Mouse (Mus musculus): ENCODE results near the gene Ensa. TPM values are rescaled to one million over a fixed set of nuclear protein-coding genes. Genes with fewer than 3 reads are reported as not detected.
A peak's percentile ranks its signal among the peaks of the same experiment; 100 is the strongest.

The Ensa gene
- polyA plus RNA-seq, 1 experiment from 2014 or later, result 53.8 TPM

GRCm38 (mm10) chr3:95674812-95675211 lies 50.0 kb downstream of the Ensa start:
- 3% methylated on average over 6 of the region's 6 CpGs for WGBS
- no peak for TF ChIP-seq CTCF (IDR thresholded peaks at IDR 0.05; ENCODE audit: low read depth)
- H3K27me3 ChIP-seq (ENCODE audit: insufficient read depth, low read length), result no peaks in the 10 kb centered on the region
- H3K36me3 ChIP-seq (ENCODE audit: insufficient read depth, low read length), result 0 out of 2 replicates have a peak, but pooled peaks cover 9% of the 10 kb centered on the region
- ATAC-seq (replicated peaks; ENCODE audit: low FRiP score, low read depth), result peak; percentile 16; the same call in 1 of the 2 replicates
- peak; percentile 60 for DNase-seq (ENCODE audit: low spot score)
- H3K27ac ChIP-seq, result peak overlapping the region; percentile 97
- peak overlapping the region; percentile 19; the same call in 1 of the 2 replicates for H3K9ac ChIP-seq (ENCODE audit: low read depth, low read length)
- H3K4me3 ChIP-seq (replicated peaks; ENCODE audit: low read depth, low read length), result no peak overlapping the region
- H3K4me2 ChIP-seq (ENCODE audit: low read length), result peak overlapping the region; percentile 37; the same call in 1 of the 2 replicates
- peaks cover 45% of the 10 kb centered on the region for H3K4me1 ChIP-seq (replicated peaks; ENCODE audit: insufficient read depth, low read length)
- no peaks in the 10 kb centered on the region for H3K9me3 ChIP-seq (replicated peaks; ENCODE audit: low read length)

GRCm38 (mm10) chr3:95675301-95676092 lies 50.7 kb downstream of the Ensa start:
- 13% methylated on average over 8 of the region's 8 CpGs for WGBS

GRCm38 (mm10) chr3:95676745-95677419 lies 52.1 kb downstream of the Ensa start:
- Histone ChIP-seq H3K9me3 (replicated peaks; ENCODE audit: low read length) (no peaks in the 10 kb centered on the region), H3K9ac (ENCODE audit: low read depth, low read length) (no peak overlapping the region), H3K27me3 (ENCODE audit: insufficient read depth, low read length) (no peaks in the 10 kb centered on the region), H3K27ac (peak overlapping the region; percentile 97), H3K4me1 (replicated peaks; ENCODE audit: insufficient read depth, low read length) (peaks cover 51% of the 10 kb centered on the region), H3K4me2 (ENCODE audit: low read length) (no peak overlapping the region), H3K36me3 (ENCODE audit: insufficient read depth, low read length) (0 out of 2 replicates have a peak, but pooled peaks cover 9% of the 10 kb centered on the region), H3K4me3 (replicated peaks; ENCODE audit: low read depth, low read length) (no peak overlapping the region)
- ATAC-seq (replicated peaks; ENCODE audit: low FRiP score, low read depth) (0 out of 2 replicates have a peak, but pooled peaks have one; percentile 4), DNase-seq (ENCODE audit: low spot score) (peak; percentile 78)
- TF ChIP-seq CTCF (IDR thresholded peaks at IDR 0.05; ENCODE audit: low read depth), result peak; percentile 91
- 68% methylated on average over 15 of the region's 15 CpGs for WGBS

More at GRCm38 (mm10) chr3:95675301-95676092, 50.7 kb downstream of the Ensa start:
- Histone ChIP-seq H3K9me3 (replicated peaks; ENCODE audit: low read length) (no peaks in the 10 kb centered on the region), H3K27me3 (ENCODE audit: insufficient read depth, low read length) (no peaks in the 10 kb centered on the region), H3K4me1 (replicated peaks; ENCODE audit: insufficient read depth, low read length) (peaks cover 45% of the 10 kb centered on the region), H3K4me3 (replicated peaks; ENCODE audit: low read depth, low read length) (no peak overlapping the region), H3K9ac (ENCODE audit: low read depth, low read length) (peak overlapping the region; percentile 19; the same call in 1 of the 2 replicates), H3K36me3 (ENCODE audit: insufficient read depth, low read length) (0 out of 2 replicates have a peak, but pooled peaks cover 9% of the 10 kb centered on the region), H3K4me2 (ENCODE audit: low read length) (peak overlapping the region; percentile 37; the same call in 1 of the 2 replicates), H3K27ac (peak overlapping the region; percentile 97)
- DNase-seq (ENCODE audit: low spot score) (peak; percentile 95), ATAC-seq (replicated peaks; ENCODE audit: low FRiP score, low read depth) (peak; percentile 54)
- peak; percentile 89 for TF ChIP-seq CTCF (IDR thresholded peaks at IDR 0.05; ENCODE audit: low read depth)

GRCm38 (mm10) chr3:95677420-95678090 lies 52.8 kb downstream of the Ensa start:
- H3K4me1 ChIP-seq (replicated peaks; ENCODE audit: insufficient read depth, low read length), result peaks cover 45% of the 10 kb centered on the region
- 0 out of 2 replicates have a peak, but pooled peaks cover 9% of the 10 kb centered on the region for H3K36me3 ChIP-seq (ENCODE audit: insufficient read depth, low read length)
- no peak overlapping the region for H3K9ac ChIP-seq (ENCODE audit: low read depth, low read length)
- no peak overlapping the region for H3K27ac ChIP-seq
- no peaks in the 10 kb centered on the region for H3K27me3 ChIP-seq (ENCODE audit: insufficient read depth, low read length)
- H3K9me3 ChIP-seq (replicated peaks; ENCODE audit: low read length), result no peaks in the 10 kb centered on the region
- no peak for TF ChIP-seq CTCF (IDR thresholded peaks at IDR 0.05; ENCODE audit: low read depth)
- H3K4me3 ChIP-seq (replicated peaks; ENCODE audit: low read depth, low read length), result no peak overlapping the region
- WGBS, result 72% methylated on average over 19 of the region's 19 CpGs
- ATAC-seq (replicated peaks; ENCODE audit: low FRiP score, low read depth), result no peak
- no peak for DNase-seq (ENCODE audit: low spot score)
- H3K4me2 ChIP-seq (ENCODE audit: low read length), result no peak overlapping the region

GRCm38 (mm10) chr3:95679551-95679950 lies 54.8 kb downstream of the Ensa start:
- WGBS, result 89% methylated on average over 8 of the region's 8 CpGs
- Histone ChIP-seq H3K9me3 (replicated peaks; ENCODE audit: low read length) (no peaks in the 10 kb centered on the region), H3K27me3 (ENCODE audit: insufficient read depth, low read length) (no peaks in the 10 kb centered on the region), H3K4me2 (ENCODE audit: low read length) (no peak overlapping the region), H3K27ac (no peak overlapping the region), H3K4me1 (replicated peaks; ENCODE audit: insufficient read depth, low read length) (peaks cover 26% of the 10 kb centered on the region), H3K36me3 (ENCODE audit: insufficient read depth, low read length) (0 out of 2 replicates have a peak, but pooled peaks cover 9% of the 10 kb centered on the region), H3K4me3 (replicated peaks; ENCODE audit: low read depth, low read length) (no peak overlapping the region), H3K9ac (ENCODE audit: low read depth, low read length) (no peak overlapping the region)
- TF ChIP-seq CTCF (IDR thresholded peaks at IDR 0.05; ENCODE audit: low read depth), result no peak
- ATAC-seq (replicated peaks; ENCODE audit: low FRiP score, low read depth) (no peak), DNase-seq (ENCODE audit: low spot score) (no peak)

GRCm38 (mm10) chr3:95680673-95681072 lies 55.9 kb downstream of the Ensa start:
- Histone ChIP-seq H3K36me3 (ENCODE audit: insufficient read depth, low read length) (0 out of 2 replicates have a peak, but pooled peaks cover 9% of the 10 kb centered on the region), H3K9ac (ENCODE audit: low read depth, low read length) (no peak overlapping the region), H3K4me1 (replicated peaks; ENCODE audit: insufficient read depth, low read length) (peaks cover 24% of the 10 kb centered on the region), H3K27me3 (ENCODE audit: insufficient read depth, low read length) (no peaks in the 10 kb centered on the region), H3K27ac (no peak overlapping the region), H3K4me2 (ENCODE audit: low read length) (no peak overlapping the region), H3K9me3 (replicated peaks; ENCODE audit: low read length) (no peaks in the 10 kb centered on the region), H3K4me3 (replicated peaks; ENCODE audit: low read depth, low read length) (no peak overlapping the region)
- DNase-seq (ENCODE audit: low spot score), result no peak
- 81% methylated on average over 6 of the region's 6 CpGs for WGBS
- ATAC-seq (replicated peaks; ENCODE audit: low FRiP score, low read depth), result no peak
- no peak for TF ChIP-seq CTCF (IDR thresholded peaks at IDR 0.05; ENCODE audit: low read depth)
